Mouse (Mus musculus): ENCODE results near the gene Ppm1g. TPM values are rescaled to one million over a fixed set of nuclear protein-coding genes. Genes with fewer than 3 reads are reported as not detected.
"Not testable (repeated sequence)": the region's sequence is repeated elsewhere in the genome, so short reads cannot be mapped to it uniquely, and the experiment has no call there.

Ppm1g gene
- total RNA-seq, 1 experiment from 2014 or later: 105 TPM

- DNase-seq: no peak
These were observed 1.0 kb downstream of the Ppm1g start for GRCm38 (mm10) chr5:31219474-31219873.

GRCm38 (mm10) chr5:31219070-31219469, 1.4 kb downstream of the Ppm1g start:
- no peak for DNase-seq

GRCm38 (mm10) chr5:31218294-31218693, 2.2 kb downstream of the Ppm1g start:
- DNase-seq: no peak

GRCm38 (mm10) chr5:31216554-31216953, 3.9 kb downstream of the Ppm1g start:
- DNase-seq: not testable (repeated sequence)

GRCm38 (mm10) chr5:31204421-31204820, 16.1 kb downstream of the Ppm1g start:
- DNase-seq: no peak

- DNase-seq: no peak
These were observed 16.6 kb downstream of the Ppm1g start for GRCm38 (mm10) chr5:31203866-31204265.

GRCm38 (mm10) chr5:31202933-31203332, 17.6 kb downstream of the Ppm1g start:
- no peak for DNase-seq

GRCm38 (mm10) chr5:31201742-31202590, 18.5 kb downstream of the Ppm1g start, which contains the start of gene Zfp513:
Zfp513 (minus strand) TSS chr5:31202303.
- peak; percentile 92 for DNase-seq

- no peak for DNase-seq
These were observed 19.3 kb downstream of the Ppm1g start for GRCm38 (mm10) chr5:31201042-31201741.

GRCm38 (mm10) chr5:31200327-31200768, 20.1 kb downstream of the Ppm1g start:
- peak; percentile 29 for DNase-seq

- DNase-seq: no peak
These were observed 20.6 kb downstream of the Ppm1g start for GRCm38 (mm10) chr5:31199893-31200292.

GRCm38 (mm10) chr5:31199321-31199892, 21.1 kb downstream of the Ppm1g start:
- DNase-seq: no peak

- no peak for DNase-seq
These were observed 21.7 kb downstream of the Ppm1g start for GRCm38 (mm10) chr5:31198616-31199320.

- no peak for DNase-seq
These were observed 22.3 kb downstream of the Ppm1g start for GRCm38 (mm10) chr5:31198170-31198569.

- no peak for DNase-seq
These were observed 23.4 kb downstream of the Ppm1g start for GRCm38 (mm10) chr5:31197072-31197471.

GRCm38 (mm10) chr5:31196207-31196606, 24.3 kb downstream of the Ppm1g start:
- no peak for DNase-seq

- DNase-seq: no peak
These were observed 24.8 kb downstream of the Ppm1g start for GRCm38 (mm10) chr5:31195671-31196070.

GRCm38 (mm10) chr5:31194486-31195485, 25.7 kb downstream of the Ppm1g start:
- no peak for DNase-seq

- DNase-seq: no peak
These were observed 26.7 kb downstream of the Ppm1g start for GRCm38 (mm10) chr5:31193631-31194281.

- peak; percentile 99 for DNase-seq
These were observed 27.4 kb downstream of the Ppm1g start, which contains the start of the genes Snx17 and Eif2b4 for GRCm38 (mm10) chr5:31192939-31193630. Snx17 (plus strand) TSS chr5:31193227. Eif2b4 (minus strand) TSS chr5:31193430.

All from adrenal gland, postnatal 25 days (tissue).